Mouse (Mus musculus): ENCODE measurements around the gene Fgd6. TPM values are rescaled to one million over a fixed set of nuclear protein-coding genes. Genes with fewer than 3 reads are reported as not detected.

The Fgd6 gene
- polyA plus RNA-seq, 1 experiment: 1.9 TPM

DNA sequence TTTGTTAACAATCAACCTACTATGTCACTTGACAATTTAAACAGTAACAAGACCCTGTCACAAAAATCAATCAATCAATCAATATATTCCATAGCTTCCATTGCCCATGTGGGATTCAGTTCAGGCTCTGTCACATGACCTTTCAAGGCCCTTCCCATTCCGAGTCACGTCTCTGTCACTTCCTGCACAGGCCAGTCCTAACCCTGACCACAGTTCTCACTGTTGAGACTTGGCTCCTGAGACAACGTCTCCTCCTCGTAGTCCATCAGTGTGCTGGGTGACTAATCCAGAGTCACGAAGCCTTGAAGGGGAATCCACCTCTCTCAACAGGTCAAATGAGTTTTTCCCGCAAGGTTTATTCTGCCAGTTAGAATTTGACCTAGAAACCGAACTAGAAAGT lies 138.9 kb downstream of the Fgd6 start:
- DNase-seq (ENCODE audit: low spot score): no peak

DNA sequence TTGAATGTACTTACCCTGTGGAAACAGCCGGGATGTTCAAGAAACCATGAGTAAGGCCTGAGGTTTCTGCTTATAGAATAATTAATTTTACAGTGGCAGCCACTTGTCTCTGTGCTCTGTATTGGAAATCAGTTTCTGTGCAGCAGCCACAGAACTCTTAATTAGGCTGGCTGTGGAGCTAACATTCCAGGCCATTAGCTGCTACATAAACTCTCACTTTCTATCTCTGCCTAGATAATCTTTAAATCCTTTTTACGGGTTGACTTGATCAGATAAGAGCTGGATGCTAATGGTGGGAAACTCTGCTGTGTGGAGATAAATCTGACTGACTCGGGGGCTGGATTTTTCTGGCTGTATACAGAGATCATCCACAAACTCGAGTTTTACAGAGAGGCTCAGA lies 147.4 kb downstream of the Fgd6 start:
- DNase-seq (ENCODE audit: low spot score): no peak

Other genes starting within 250 kb of the Fgd6 start
- not detected in 2 replicates for gene Usp44, start 204.4 kb upstream of the Fgd6 start, polyA plus RNA-seq (2012; rRNA removed)
- gene Metap2, start 138.9 kb upstream of the Fgd6 start, polyA plus RNA-seq (2012; rRNA removed): 95.5 and 124 TPM in 2 replicates
- gene Vezt, start 184 bp upstream of the Fgd6 start, polyA plus RNA-seq (2012; rRNA removed): 16.5 and 19.1 TPM in 2 replicates
- 13.8 and 14.0 TPM in 2 replicates for gene Nr2c1, start 112.0 kb downstream of the Fgd6 start, polyA plus RNA-seq (2012; rRNA removed)
- 141 and 177 TPM in 2 replicates for gene Ndufa12, start 162.7 kb downstream of the Fgd6 start, polyA plus RNA-seq (2012; rRNA removed)